Mouse (Mus musculus) lung, adult 2 months (tissue): ENCODE measurements around the gene Pde6g. TPM values are rescaled to one million over a fixed set of nuclear protein-coding genes. Genes with fewer than 3 reads are reported as not detected.
A peak's percentile ranks its signal among the peaks of the same experiment; 100 is the strongest.

Experiments
- DNase-seq: peaks from one replicate; pipeline ENCODE4 v3.0.0; 2022
- H3K4me1 ChIP-seq: fragments of 200-500 bp; 2 replicates; pipeline ENCODE4 v1.6.1; 2011; ENCODE audit warnings: low read length; ENCODE audit not compliant: control insufficient read depth, insufficient read depth
- H3K4me3 ChIP-seq: fragments of 200-500 bp; replicated peaks from 2 replicates; pipeline ENCODE3; 2011; ENCODE audit warnings: low read depth, mild to moderate bottlenecking, control low read depth, low read length; ENCODE audit errors: extremely low read depth
- CTCF ChIP-seq: fragments of 200-500 bp; IDR thresholded peaks from 2 replicates; pipeline ENCODE4 v1.5.1; 2011; ENCODE audit warnings: mild to moderate bottlenecking, low read length, control low read depth; ENCODE audit not compliant: insufficient read depth
- POLR2A ChIP-seq: fragments of 200-500 bp; IDR thresholded peaks from 2 replicates; pipeline ENCODE4 v1.6.1; 2011; ENCODE audit warnings: low read depth, mild to moderate bottlenecking, control low read depth, low read length, borderline replicate concordance; ENCODE audit errors: extremely low read depth
- WGBS: fragments of 180-500 bp; shearing (Covaris S2); methylation state at CpG from one replicate; pipeline ENCODE4 v1.1.7; 2018; 5-methylcytosine and 5-hydroxymethylcytosine counted together
- polyA plus RNA-seq: library from polyadenylated mRNA; depleted of rRNA; stranded (reverse); fragments of >200 nt; gene quantifications from 2 replicates; pipeline ENCODE4 v1.2.3, GENCODE M21; 2012

Pde6g gene
- polyA plus RNA-seq, 1 experiment, result 0.45 TPM

GRCm38 (mm10) chr11:120457370-120457769 is 4.1 kb upstream of the Pde6g start:
- DNase-seq, result no peak
- TF ChIP-seq CTCF (no peak), POLR2A (no peak)
- H3K4me1 ChIP-seq, result no peaks in the 10 kb centered on the region; the same call in 1 of the 2 replicates
- WGBS, result 11% methylated on average over 14 of the region's 14 CpGs
- peak overlapping the region; percentile 80 for H3K4me3 ChIP-seq

- 90% methylated on average over 7 of the region's 7 CpGs for WGBS
- DNase-seq, result no peak
- no peak overlapping the region for H3K4me3 ChIP-seq
- TF ChIP-seq CTCF, result no peak
- TF ChIP-seq POLR2A, result no peak
- H3K4me1 ChIP-seq, result no peaks in the 10 kb centered on the region; the same call in 1 of the 2 replicates
Observed at GRCm38 (mm10) chr11:120455413-120455812, 2.1 kb upstream of the Pde6g start.

GRCm38 (mm10) chr11:120454965-120455364 is 1.7 kb upstream of the Pde6g start:
- no peak for TF ChIP-seq POLR2A
- TF ChIP-seq CTCF, result no peak
- H3K4me3 ChIP-seq, result no peak overlapping the region
- WGBS, result 92% methylated on average over 4 of the region's 4 CpGs
- DNase-seq, result no peak
- H3K4me1 ChIP-seq, result no peaks in the 10 kb centered on the region; the same call in 1 of the 2 replicates

GRCm38 (mm10) chr11:120452246-120452645 is 1.1 kb downstream of the Pde6g start:
- TF ChIP-seq CTCF, result no peak
- TF ChIP-seq POLR2A, result no peak
- WGBS, result 66% methylated on average over 3 of the region's 3 CpGs
- no peak overlapping the region for H3K4me3 ChIP-seq
- no peaks in the 10 kb centered on the region for H3K4me1 ChIP-seq
- DNase-seq, result no peak

GRCm38 (mm10) chr11:120447179-120447578 is 6.1 kb downstream of the Pde6g start:
- H3K4me1 ChIP-seq, result no peaks in the 10 kb centered on the region
- H3K4me3 ChIP-seq, result no peak overlapping the region
- 85% methylated on average over 7 of the region's 7 CpGs for WGBS
- no peak for DNase-seq
- no peak for TF ChIP-seq CTCF
- TF ChIP-seq POLR2A, result no peak

- TF ChIP-seq CTCF (no peak), POLR2A (no peak)
- 54% methylated on average over 3 of the region's 3 CpGs for WGBS
- H3K4me1 ChIP-seq, result no peaks in the 10 kb centered on the region
- no peak overlapping the region for H3K4me3 ChIP-seq
- no peak for DNase-seq
Observed at GRCm38 (mm10) chr11:120445475-120445874, 7.8 kb downstream of the Pde6g start.

- Histone ChIP-seq H3K4me3 (no peak overlapping the region), H3K4me1 (no peaks in the 10 kb centered on the region)
- 71% methylated on average over 6 of the region's 6 CpGs for WGBS
- TF ChIP-seq POLR2A, result no peak
- TF ChIP-seq CTCF, result no peak
- no peak for DNase-seq
Observed at GRCm38 (mm10) chr11:120444106-120444505, 9.2 kb downstream of the Pde6g start.

- TF ChIP-seq POLR2A, result no peak
- TF ChIP-seq CTCF, result no peak
- 91% methylated on average over 3 of the region's 3 CpGs for WGBS
- Histone ChIP-seq H3K4me3 (no peak overlapping the region), H3K4me1 (no peaks in the 10 kb centered on the region)
- no peak for DNase-seq
Observed at GRCm38 (mm10) chr11:120442765-120443280, 10.5 kb downstream of the Pde6g start.

- no peak within 1 kb of the TSS for H3K4me3 ChIP-seq
- H3K4me1 ChIP-seq, result no peaks in the 10 kb centered on the region
- DNase-seq, result no peak
- WGBS, result 83% methylated on average over 3 of the region's 3 CpGs
- TF ChIP-seq POLR2A (no peak), CTCF (no peak)
Observed at GRCm38 (mm10) chr11:120442344-120442743, 11.0 kb downstream of the Pde6g start, which contains the start of gene Tspan10. TSS of gene Tspan10 (plus strand) at chr11:120442644.

GRCm38 (mm10) chr11:120437857-120438385 is 15.4 kb downstream of the Pde6g start:
- WGBS, result 19% methylated on average over 12 of the region's 12 CpGs
- no peak for DNase-seq
- TF ChIP-seq POLR2A, result no peak
- Histone ChIP-seq H3K4me1 (0 out of 2 replicates have a peak, but pooled peaks cover 4% of the 10 kb centered on the region), H3K4me3 (peak overlapping the region; percentile 53)
